27 mouse cellular contexts compared by ENCODE assay signal in the genomic region with DNA sequence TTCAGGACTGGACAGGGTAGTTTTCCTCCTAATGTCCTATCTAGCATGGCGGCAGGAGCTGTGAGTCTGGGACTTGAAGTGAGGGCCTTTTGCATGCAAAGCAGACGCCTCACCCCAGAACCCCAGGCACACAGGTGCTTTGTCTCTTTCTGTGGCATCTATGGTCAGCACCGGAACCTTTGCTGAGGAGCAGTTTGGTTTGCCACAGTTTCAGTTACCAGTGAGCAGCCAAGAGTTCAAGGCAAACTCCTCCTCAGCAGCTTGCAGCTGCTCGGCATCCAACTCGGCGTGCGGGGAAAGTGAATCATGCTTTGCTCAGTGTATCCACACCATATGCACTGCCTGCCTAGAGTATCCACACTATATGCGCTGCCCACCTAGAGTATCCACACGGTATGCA. TPM values are rescaled to one million over a fixed set of nuclear protein-coding genes. Genes with fewer than 3 reads are reported as not detected.
DNase-seq lines count a peak whose midpoint lies in the region; ATAC-seq and TF ChIP-seq lines count a peak whose summit lies in the region.
"Had no signal": no experiment of that assay in that cellular context is flagged by ENCODE, and none has a peak within 500 bp of the region (broad histone marks: within the 10 kb centered on the region; RNA-seq: fewer than 3 reads in every experiment).

No protein-coding gene starts in this region.

- peaks cover 15% of the 10 kb centered on the region for H3K9me3 ChIP-seq in G1E (replicated peaks)

- no peak for ATAC-seq in G1E (ENCODE audit: extremely low read depth, insufficient number of reproducible peaks, low FRiP score, poor library complexity, severe bottlenecking)
- ATAC-seq in activated CD4-positive, CD25-positive, alpha-beta regulatory T cell, adult 4 months: no peak
- ATAC-seq: forebrain, embryonic 14.5 days; midbrain, embryonic 16.5 days had no signal

- no peaks in the 10 kb centered on the region for H3K36me3 ChIP-seq in thymus, adult 2 months (ENCODE audit: control insufficient read depth, insufficient read depth, low read length)
- peaks cover 18% of the 10 kb centered on the region for H3K36me3 ChIP-seq in G1E (replicated peaks)
- H3K36me3 ChIP-seq: embryonic facial prominence, embryonic 12.5 days; kidney, embryonic 15.5 days had no signal

- WGBS in thymus, adult 2 months: 40% methylated on average over 9 of the region's 9 CpGs

- H3K27ac ChIP-seq in thymus, adult 2 months (ENCODE audit: control insufficient read depth, insufficient read depth, low read length): peak overlapping the region; percentile 63
- H3K27ac ChIP-seq: embryonic facial prominence, embryonic 12.5 days; hindbrain, embryonic 14.5 days; kidney, embryonic 15.5 days; limb, embryonic 12.5 days; neural tube, embryonic 12.5 days; stomach, postnatal 0 days had no signal

- peaks cover 37% of the 10 kb centered on the region for H3K4me1 ChIP-seq in thymus, adult 2 months (replicated peaks; ENCODE audit: control insufficient read depth, insufficient read depth, low read length)
- peaks cover 86% of the 10 kb centered on the region for H3K4me1 ChIP-seq in G1E (ENCODE audit: insufficient read depth, low read depth, low read length)
- H3K4me1 ChIP-seq: embryonic facial prominence, embryonic 12.5 days; neural tube, embryonic 12.5 days had no signal

- no peak overlapping the region for H3K4me3 ChIP-seq in thymus, adult 2 months (ENCODE audit: control insufficient read depth, insufficient read depth, low read length)
- peak overlapping the region; percentile 63; the same call in 1 of the 2 replicates for H3K4me3 ChIP-seq in G1E (ENCODE audit: low read depth, low read length)
- H3K4me3 ChIP-seq: embryonic facial prominence, embryonic 12.5 days; heart, embryonic 10.5 days; kidney, embryonic 15.5 days; limb, embryonic 12.5 days; neural tube, embryonic 12.5 days had no signal

- no peaks in the 10 kb centered on the region for H3K27me3 ChIP-seq in thymus, adult 2 months (ENCODE audit: control insufficient read depth, insufficient read depth, low read length)
- no peaks in the 10 kb centered on the region for H3K27me3 ChIP-seq in G1E (ENCODE audit: insufficient read depth, low read length)
- H3K27me3 ChIP-seq: embryonic facial prominence, embryonic 12.5 days; kidney, embryonic 15.5 days; limb, embryonic 12.5 days; neural tube, embryonic 12.5 days had no signal

- TF ChIP-seq POLR2A in thymus, adult 2 months (IDR thresholded peaks at IDR 0.05; ENCODE audit: control insufficient read depth, extremely low read depth, insufficient read depth, low read length, poor library complexity): no peak

- TF ChIP-seq CTCF in thymus, adult 2 months (IDR thresholded peaks at IDR 0.05; ENCODE audit: borderline replicate concordance, control insufficient read depth, extremely low read depth, insufficient read depth, low read length, poor library complexity): no peak
- TF ChIP-seq CTCF in G1E (IDR thresholded peaks at IDR 0.05; ENCODE audit: low read depth, low read length): no peak

- no peak for DNase-seq in thymus, adult 2 months
- no peak for DNase-seq in thymus, adult 18-20 months
- DNase-seq in G1E (ENCODE audit: low spot score): no peak
- DNase-seq in thymus, postnatal 14 days: peak; percentile 48
- DNase-seq in lung, postnatal 4 days: no peak
- DNase-seq in heart, adult 8-10 months (ENCODE audit: low spot score): no peak
- DNase-seq: adrenal gland, postnatal 10 days; cerebellum, adult 9-10 months; embryo, embryonic 11 days; gastrocnemius, postnatal 14 days; heart, postnatal 4 days; kidney, adult 11 months; lung, adult 2 months; lung, postnatal 10 days; right cerebral cortex, adult 18-20 months; spleen, adult 18-20 months had no signal

RNA-seq across cellular contexts. Expression of gene Glrx5, which starts 9.7 kb away (rescaled TPM):
- 66.6 and 68.4 TPM in 2 replicates for polyA plus RNA-seq in thymus, adult 2 months (2012; rRNA removed)
- total RNA-seq in G1E (2014; fragmentation: Nextera tagmentation): 227 and 282 TPM in 2 replicates
- 97.4 and 97.9 TPM in 2 replicates for total RNA-seq in G1E (2017)
- 320 and 368 TPM in 2 replicates for polyA plus RNA-seq in G1E (2012)
- 1 to 10 TPM; 6.5 to 7.7 TPM for polyA plus RNA-seq in activated CD4-positive, CD25-positive, alpha-beta regulatory T cell, adult 4 months (2017; shearing (Covaris generic))
- 100 to 1,000 TPM in 1 of 4 experiments, 10 to 100 TPM in 3; 74.2 to 104 (median 85.4) TPM for total RNA-seq in heart, adult 8-10 months (2022)

RNA-seq across cellular contexts. Expression of gene Syne3, which starts 13.2 kb away (rescaled TPM):
- 16.4 and 20.1 TPM in 2 replicates for polyA plus RNA-seq in thymus, adult 2 months (2012; rRNA removed)
- total RNA-seq in G1E (2014; fragmentation: Nextera tagmentation) (24.8 and 27.9 TPM in 2 replicates), G1E (2017) (21.3 and 21.7 TPM in 2 replicates)
- 29.7 and 31.1 TPM in 2 replicates for polyA plus RNA-seq in G1E (2012)
- 1 to 10 TPM; 4.1 to 5.4 TPM for polyA plus RNA-seq in activated CD4-positive, CD25-positive, alpha-beta regulatory T cell, adult 4 months (2017; shearing (Covaris generic))
- total RNA-seq in heart, adult 8-10 months (2022): 10 to 100 TPM in 1 of 4 experiments, 1 to 10 TPM in 3; 7.2 to 10.5 (median 7.7) TPM
- polyA plus RNA-seq: midbrain, embryonic 11.5 days had no signal
